Mouse (Mus musculus) brain, embryonic 14.5 days (tissue): Measurements from ENCODE around the gene Fars2. TPM values are rescaled to one million over a fixed set of nuclear protein-coding genes. Genes with fewer than 3 reads are reported as not detected.

Experiments
- DNase-seq: peaks from one replicate; pipeline ENCODE4 v3.0.0-alpha.2; 2011; ENCODE audit warnings: low read depth
- CTCF ChIP-seq: fragments of 200-500 bp; IDR thresholded peaks from 2 replicates; pipeline ENCODE4 v1.5.1; 2012; ENCODE audit warnings: inconsistent platforms, mild to moderate bottlenecking, moderate library complexity, borderline replicate concordance; ENCODE audit not compliant: insufficient read depth, insufficient read length; ENCODE audit errors: extremely low read depth
- POLR2A ChIP-seq: fragments of 200-500 bp; IDR thresholded peaks from 2 replicates; pipeline ENCODE4 v1.6.1; 2012; ENCODE audit warnings: mild to moderate bottlenecking, inconsistent platforms, borderline replicate concordance; ENCODE audit not compliant: poor library complexity, insufficient read depth, insufficient read length, severe bottlenecking; ENCODE audit errors: extremely low read depth
- polyA plus RNA-seq: library from polyadenylated mRNA; depleted of rRNA; stranded (reverse); fragments of >200 nt; gene quantifications from 2 replicates; pipeline ENCODE4 v1.2.3, GENCODE M21; 2012

Fars2 gene
- polyA plus RNA-seq, 1 experiment: 28.9 TPM

DNA sequence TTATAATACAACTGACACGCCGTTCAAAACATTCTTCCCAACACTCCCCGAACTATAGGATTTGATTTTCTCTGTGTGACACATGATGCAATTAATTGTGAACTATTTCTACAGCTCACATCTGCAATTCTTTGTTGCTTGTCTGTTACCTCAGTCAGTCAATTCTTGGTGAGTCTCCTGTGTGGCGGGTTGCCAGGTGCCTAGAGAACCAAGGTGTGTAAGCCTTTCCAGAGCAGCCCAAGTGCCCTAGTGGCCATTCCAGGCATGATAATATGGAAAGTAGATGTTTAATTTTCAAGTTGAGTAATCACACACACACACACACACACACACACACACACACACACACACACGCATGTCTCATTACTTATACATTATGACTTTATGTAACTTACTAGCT lies 147.2 kb downstream of the Fars2 start:
- TF ChIP-seq POLR2A: no peak
- TF ChIP-seq CTCF: 0 out of 2 replicates have a peak, but pooled peaks have one; percentile 4
- DNase-seq: peak; percentile 18

DNA sequence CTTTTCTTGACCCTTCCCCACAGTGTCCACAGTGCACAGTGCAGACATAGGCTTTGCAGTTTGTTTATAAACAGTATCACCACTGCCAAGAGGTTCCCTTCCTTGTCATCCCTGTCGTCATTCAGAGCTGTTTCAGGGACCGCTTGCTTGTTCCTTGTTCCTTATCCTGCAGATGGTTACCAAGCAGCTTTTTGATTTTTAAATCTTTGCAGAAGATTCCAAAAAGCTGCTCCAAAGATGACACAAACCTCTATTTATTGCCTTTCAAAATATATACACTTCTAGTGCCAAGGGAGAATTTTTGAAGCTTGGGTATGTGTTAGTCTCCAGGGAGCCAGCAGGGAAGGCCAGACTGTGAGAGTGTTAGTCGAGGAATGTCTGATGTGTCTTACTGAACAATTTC lies 148.1 kb downstream of the Fars2 start:
- TF ChIP-seq CTCF: no peak
- TF ChIP-seq POLR2A: no peak
- DNase-seq: peak; percentile 14

DNA sequence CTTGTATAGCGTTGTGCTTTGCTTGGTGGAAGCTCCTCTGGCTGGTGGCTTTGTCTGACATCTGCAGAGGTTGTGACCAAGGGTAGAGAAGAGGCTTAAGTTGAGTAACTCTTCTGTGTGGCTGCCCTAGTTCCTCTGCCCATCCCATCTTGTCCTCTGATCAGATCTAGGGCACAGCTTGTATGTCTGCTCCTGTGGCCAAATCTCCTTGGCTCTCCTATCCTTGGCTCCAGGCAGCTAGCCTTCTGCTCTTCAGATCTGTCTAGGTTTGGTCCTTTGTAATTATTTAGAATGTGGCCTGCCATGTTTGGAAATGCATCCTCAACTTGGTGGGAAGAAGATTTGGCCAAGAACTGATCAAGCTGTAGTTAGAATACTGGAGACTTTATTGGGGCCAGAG lies 150.2 kb downstream of the Fars2 start:
- DNase-seq: no peak
- TF ChIP-seq POLR2A (no peak), CTCF (no peak)

DNA sequence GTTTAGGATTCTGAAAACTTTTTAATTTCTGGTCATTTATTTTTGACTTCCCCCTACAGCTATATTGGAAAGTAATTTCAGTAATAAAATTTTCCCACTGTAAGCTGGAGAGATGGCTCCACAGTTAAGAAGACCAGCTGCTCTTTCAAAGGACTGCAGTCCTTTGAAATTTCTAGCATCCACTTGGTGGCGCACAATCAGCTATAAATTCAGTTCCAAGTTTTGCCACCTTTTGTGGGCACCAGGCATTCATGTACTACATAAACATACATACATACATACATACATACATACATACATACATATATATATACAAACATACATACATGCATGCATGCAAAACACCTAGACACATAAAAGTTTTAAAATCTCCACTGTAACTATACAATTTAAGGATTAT lies 153.7 kb downstream of the Fars2 start:
- TF ChIP-seq CTCF (peak; percentile 17; the same call in 1 of the 2 replicates), POLR2A (no peak)
- DNase-seq: peak; percentile 50

DNA sequence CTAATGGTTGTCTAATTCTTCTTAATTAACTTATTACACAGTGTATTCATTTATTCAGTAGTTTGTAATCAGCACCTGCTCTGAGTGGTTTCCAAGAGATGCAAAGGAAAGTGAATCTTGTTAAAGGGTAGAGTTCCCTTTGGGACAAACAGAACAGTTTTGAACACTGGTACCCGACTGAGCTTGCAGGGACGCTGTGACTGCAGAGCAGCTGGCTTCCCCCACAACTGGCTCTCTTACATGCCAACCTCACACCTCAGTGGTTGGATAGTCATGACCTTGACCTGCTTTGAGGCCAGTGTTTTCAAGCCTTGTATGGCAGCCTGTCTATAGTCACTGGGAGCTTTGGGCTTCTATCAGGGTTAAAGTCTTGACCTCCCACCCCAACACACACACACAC lies 156.3 kb downstream of the Fars2 start:
- no peak for DNase-seq
- TF ChIP-seq POLR2A (no peak), CTCF (no peak)

DNA sequence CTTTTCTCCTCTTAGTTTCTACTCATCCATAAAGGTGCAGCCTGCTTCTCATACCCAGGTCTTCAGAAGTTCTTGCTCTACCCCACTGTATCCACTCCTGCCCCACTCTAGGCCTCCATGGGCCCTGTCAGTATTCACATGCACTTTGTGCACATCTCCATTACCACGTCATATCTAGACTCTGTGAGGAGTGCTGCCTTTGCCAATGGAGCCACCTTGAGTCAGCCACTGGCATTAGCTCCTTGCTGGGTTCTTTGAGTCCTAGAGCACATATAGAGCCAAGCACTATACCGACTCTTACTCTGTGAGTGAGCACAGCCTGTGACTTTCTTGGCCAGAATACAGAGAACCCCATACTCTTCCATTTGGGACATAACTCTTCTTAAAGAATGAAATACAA lies 159.0 kb downstream of the Fars2 start:
- TF ChIP-seq CTCF (no peak), POLR2A (no peak)
- no peak for DNase-seq

DNA sequence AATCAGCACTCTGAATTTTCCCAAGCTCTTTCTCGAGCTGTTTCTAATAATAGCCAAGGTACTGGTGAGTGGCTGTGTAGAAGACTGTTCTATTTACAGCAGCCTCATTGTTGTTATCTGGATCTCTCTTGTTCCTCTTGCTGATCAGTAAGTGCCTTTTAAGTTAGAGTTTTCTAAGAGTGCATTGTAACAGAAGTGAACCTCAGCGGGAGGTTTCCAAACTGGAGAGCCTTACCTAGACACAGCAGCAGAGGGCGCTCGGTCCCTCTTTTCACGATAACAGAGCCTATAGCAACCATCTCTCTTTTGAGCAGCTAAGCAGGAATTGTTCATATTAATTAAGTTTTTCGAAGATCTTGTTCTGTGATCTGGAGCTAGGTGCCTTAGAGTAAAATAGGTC lies 164.8 kb downstream of the Fars2 start:
- peak; percentile 95 for DNase-seq
- no peak for TF ChIP-seq POLR2A
- TF ChIP-seq CTCF: peak; percentile 88

DNA sequence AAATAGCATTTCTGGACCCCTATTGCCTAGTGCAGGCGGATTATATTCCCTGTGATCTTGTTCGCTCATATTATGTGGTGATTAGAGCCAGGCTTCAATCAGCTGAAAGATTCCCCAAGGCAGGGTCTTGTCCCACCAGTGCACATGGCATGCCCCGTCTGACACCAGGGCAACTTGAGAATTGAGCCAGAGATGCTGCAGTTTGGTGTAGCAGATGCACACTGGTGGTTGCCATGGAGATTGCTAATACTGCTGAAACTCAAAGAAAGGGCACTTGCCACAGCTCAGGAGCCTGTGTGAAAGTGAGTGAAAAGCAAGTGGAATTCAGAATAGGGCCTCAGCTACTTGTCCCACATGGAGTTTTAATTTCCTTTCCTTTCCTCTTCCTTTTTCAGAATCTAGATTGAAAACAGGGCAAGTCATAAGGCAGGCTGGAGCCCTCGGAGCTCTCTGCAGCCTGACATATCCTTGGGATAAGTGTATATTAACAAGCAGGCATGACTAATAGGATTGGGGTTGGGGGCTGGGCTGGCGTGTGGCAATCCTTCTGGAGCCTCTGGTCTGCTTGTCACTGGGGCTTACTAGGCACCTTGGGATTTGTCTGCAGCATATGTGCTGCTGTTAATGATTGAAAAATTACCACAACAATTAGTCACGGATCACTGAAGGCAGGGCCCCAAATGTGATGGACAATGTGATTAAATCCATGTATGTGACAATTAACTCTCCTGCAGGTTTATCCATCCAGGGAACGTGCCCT lies 165.8 kb downstream of the Fars2 start:
- TF ChIP-seq POLR2A (no peak), CTCF (no peak)
- peak; percentile 97 for DNase-seq

DNA sequence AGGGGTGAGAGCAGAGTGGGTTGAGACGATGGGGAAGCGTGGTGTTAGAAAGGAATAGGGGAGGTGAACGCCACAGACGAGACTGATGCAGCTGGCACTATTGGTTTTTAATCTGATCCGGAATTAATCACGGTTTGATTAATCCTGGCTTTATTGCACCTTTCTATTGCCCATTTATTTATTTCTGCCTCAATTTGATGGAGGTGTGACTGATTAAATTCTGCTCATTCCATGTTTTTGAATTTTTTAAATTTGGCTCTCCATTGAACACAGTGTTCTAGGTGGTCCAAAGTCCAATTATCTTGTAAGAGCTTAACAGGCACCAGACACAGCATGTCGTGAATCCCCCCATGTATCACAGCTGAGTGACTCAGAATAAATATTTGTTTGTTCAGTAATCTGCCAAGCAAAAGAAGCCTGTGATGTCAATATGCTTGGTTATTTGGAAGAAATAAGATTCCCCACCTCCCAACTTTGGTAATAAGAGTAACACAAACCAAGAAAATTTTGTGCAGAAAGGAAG lies 166.4 kb downstream of the Fars2 start:
- peak; percentile 93 for DNase-seq
- TF ChIP-seq POLR2A (no peak), CTCF (no peak)

DNA sequence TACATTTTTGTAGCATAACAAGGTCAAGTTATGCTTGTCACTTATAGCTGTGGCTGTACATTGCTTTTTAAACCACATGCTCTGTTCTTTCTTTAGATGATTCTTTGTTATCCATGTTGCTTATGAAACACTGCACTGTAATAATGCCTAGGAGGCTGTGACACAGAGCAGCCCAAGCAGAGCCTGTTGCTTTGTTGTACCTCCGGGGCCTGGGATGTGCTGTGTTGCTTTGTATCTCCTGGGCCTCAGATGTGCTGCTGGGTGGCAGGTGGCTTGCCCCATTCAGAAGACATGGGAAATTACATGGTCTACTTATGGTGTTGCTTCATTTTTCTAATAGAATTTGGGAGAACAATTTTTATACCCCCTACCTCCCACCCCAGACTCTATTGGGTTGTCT lies 166.9 kb downstream of the Fars2 start:
- DNase-seq: peak; percentile 80

DNA sequence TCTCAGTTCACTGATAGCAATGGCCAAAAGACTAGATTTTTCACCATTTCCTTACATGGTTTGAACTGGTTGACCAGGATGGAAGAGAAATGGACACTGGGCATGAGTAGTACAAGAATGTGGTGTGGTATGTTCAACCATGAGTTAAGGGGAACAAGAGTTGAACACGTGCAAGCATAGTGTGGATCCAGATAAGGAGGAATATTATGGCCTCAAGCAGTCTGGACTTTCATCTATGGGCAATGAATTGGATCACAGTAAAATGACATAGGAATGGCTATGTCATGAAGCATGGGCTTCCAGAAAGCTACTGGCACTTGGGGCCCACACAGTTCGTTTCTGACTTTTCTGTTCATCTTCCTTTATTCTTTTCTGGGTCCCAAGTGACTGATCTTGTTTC lies 168.0 kb downstream of the Fars2 start:
- DNase-seq: no peak
- TF ChIP-seq POLR2A (no peak), CTCF (no peak)

More for the DNA sequence above, 166.9 kb downstream of the Fars2 start:
- no peak for TF ChIP-seq CTCF
- no peak for TF ChIP-seq POLR2A

DNA sequence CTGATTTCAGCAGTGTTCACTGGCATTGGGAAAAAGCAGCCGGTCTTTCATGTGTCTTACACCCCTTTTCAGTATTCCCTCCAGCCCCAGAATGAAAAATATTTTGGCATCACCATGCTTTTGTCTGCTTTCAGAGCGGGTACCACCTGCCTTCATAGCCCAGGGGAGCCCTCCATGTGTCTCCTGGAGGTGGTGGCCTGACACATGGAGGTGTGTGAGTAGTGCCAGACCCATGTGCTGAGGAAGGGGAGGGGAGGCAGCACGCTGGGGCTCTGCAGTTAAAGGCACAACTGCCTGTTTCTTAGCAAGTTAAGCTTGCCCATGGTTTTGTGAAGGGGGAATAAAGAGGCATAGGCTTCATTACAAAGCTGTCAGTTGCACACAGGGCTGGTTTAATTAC lies 176.3 kb downstream of the Fars2 start:
- DNase-seq: peak; percentile 94
- TF ChIP-seq POLR2A (no peak), CTCF (no peak)
